Mouse (Mus musculus) left cerebral cortex, adult 8-10 months (tissue): Measurements from ENCODE around the gene Ucn2. TPM values are rescaled to one million over a fixed set of nuclear protein-coding genes. Genes with fewer than 3 reads are reported as not detected.
A peak's percentile ranks its signal among the peaks of the same experiment; 100 is the strongest.

Experiments
- DNase-seq, 2 experiments: peaks; one replicate each; pipeline ENCODE4 v3.0.0; 2022; ENCODE audit warnings: low spot score in 2 of 2
- total RNA-seq, 4 experiments: library from RNA; stranded (reverse); gene quantifications; 2 replicates each; pipeline ENCODE4 v1.2.4; 2022

Gene Ucn2
- under 1 TPM in 2 of 4 experiments, not detected in 2; 0.33 to 0.53 TPM for total RNA-seq

DNA sequence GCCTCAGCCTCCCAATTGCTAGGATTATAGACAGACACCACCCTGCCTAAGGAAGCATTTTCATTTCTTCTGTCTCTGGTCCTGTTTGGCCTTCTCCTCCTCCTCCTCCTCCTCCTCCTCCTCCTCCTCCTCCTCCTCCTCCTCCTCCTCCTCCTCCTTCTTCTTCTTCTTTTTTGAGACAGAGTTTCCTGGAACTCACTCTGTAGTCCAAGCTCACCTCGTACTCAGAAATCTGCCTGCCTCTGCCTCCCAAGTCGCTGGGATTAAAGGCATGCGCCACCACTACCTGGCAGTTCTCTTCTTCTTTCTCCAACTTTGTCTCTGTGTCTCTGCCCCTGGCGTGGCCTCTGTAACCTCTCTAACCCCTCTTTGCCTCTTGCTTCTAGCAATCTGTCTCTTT is at the start of gene Ucn2:
Gene Ucn2, plus strand, starts transcription at position 301 of the 400 bp plus-strand sequence.
- no peak for DNase-seq

DNA sequence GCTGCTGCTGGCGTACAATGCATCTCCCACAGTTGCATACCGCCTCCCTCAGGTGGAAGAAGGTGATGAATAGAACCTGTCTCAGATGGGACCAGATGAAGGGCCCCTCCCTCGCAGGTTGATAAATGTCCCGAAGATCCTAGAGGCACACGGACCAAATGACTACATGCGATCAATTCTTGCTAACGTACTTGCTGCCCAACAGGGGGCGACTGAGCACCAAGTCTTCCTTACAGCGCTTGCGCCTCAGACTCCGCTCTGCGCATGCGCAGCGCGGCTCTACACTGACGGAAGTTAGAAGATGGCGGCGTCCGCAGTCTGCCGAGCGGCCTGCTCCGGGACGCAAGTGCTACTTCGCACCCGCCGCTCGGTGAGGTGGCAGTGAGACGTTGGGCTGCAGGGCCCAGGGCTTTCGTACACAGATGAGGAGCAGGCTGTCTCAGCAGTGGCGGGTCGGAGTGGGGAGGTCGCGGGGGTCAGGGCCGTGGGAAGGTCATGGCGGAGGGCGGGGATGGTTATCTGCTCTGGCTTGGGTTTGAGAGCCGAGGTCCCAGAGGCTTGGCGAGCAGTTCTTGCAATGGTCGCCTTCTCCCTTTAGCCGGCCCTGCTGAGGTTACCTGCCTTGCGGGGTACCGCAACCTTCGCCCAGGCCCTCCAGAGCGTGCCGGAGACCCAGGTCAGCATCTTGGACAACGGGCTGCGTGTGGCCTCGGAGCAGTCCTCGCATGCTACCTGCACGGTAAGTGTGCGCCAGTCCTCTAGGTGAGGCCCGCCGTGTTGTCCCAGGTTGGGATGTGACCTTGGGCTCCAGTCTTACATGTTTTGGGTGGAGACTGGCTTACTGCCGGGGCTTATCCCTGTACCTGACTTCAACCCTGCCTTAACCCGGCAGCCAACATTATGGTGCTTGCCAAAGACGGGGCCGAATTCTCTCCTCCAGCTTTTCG is 49.1 kb upstream of the Ucn2 start, which contains the start of gene Uqcrc1:
Gene Uqcrc1, plus strand, starts transcription at position 216 of the 947 bp plus-strand sequence.
- DNase-seq, result peak; percentile 89

- DNase-seq, result no peak
Measured at GRCm38 (mm10) chr9:108945111-108945510, 40.7 kb upstream of the Ucn2 start.

GRCm38 (mm10) chr9:108945608-108946007 is 40.2 kb upstream of the Ucn2 start:
- DNase-seq, result no peak

DNA sequence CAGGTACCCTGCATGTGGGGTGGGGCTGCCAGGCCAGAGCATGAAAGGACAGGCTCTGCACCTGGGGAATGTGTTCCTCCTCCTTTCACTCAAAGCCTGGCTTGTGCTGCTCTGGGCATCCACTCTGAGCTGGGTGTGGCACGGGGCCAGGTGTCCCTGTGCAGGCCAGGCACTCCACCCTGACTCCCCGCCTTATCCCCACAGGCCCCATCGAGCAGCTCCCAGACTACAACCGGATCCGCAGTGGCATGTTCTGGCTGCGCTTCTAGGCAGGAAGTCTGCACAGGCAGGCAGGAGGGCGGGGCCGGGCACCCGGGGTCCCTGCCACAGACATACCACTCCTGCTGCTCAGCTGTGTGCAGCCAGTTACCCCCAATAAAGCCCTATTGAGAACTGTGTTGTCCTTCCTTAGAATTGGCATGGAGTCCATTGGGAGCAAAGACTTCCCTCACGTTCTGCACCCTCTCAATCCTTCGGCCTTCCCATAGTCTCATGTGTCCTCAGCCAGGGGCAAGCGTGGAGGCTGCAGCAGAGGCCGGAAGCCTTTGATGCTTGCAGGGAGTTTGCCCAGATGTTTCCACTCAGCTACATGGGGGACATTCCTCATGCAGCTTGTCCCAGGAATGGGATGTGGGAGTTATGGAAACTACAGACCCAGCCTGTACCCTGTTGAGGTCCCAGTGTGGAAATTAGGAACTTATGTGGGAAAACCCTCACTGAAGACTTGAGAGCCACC is 36.4 kb upstream of the Ucn2 start:
- no peak for DNase-seq

- DNase-seq, result no peak
Measured at GRCm38 (mm10) chr9:108949967-108950728, 35.7 kb upstream of the Ucn2 start.

DNA sequence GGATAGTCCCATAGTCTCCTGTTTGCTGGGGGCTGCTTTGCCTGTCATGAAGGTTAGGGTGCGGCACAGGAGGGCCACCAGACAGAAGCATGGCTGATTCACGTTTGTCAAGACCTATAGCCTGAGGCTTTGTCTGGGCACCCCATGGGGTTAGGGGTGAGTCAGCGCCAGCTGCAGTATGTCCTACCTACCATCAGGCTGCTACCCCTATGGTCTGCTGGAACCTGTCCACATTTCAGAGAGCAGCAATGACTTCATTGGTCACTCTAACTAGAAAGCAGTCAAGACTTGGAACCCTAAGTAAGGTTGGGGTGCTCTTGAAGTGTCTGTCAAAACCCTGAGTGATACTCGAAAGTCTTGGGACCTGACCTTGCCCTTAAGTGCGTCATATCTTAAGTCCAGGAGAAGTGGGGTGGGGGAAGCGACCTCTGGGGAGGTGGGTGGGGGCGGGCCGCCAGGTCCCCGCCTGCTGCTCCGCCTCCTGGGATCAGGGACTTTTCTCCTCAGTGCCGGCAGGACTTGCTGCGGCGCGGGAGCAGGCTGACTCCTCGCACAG is 32.7 kb upstream of the Ucn2 start, which contains the start of gene Col7a1:
Gene Col7a1, plus strand, starts transcription at position 506 of the 556 bp plus-strand sequence.
- no peak for DNase-seq

DNA sequence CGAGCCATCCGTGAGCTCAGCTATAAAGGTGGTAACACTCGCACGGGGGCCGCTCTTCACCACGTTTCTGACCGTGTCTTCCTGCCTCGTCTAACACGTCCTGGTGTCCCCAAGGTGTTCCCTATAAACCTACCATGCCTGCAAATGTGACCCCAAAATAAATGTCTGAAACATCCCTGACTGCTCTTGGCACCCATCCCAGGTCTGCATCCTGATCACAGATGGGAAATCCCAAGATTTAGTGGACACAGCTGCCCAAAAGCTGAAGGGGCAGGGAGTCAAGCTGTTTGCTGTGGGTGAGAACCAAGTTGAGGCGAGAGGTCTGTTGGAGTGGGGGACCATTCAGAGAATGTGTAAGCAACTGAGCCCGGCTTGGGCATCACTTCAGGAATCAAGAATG is 30.6 kb upstream of the Ucn2 start:
- no peak for DNase-seq

GRCm38 (mm10) chr9:108955846-108956245 is 30.0 kb upstream of the Ucn2 start:
- no peak for DNase-seq

- DNase-seq, result no peak
Measured at GRCm38 (mm10) chr9:108963577-108963976, 22.2 kb upstream of the Ucn2 start.

DNA sequence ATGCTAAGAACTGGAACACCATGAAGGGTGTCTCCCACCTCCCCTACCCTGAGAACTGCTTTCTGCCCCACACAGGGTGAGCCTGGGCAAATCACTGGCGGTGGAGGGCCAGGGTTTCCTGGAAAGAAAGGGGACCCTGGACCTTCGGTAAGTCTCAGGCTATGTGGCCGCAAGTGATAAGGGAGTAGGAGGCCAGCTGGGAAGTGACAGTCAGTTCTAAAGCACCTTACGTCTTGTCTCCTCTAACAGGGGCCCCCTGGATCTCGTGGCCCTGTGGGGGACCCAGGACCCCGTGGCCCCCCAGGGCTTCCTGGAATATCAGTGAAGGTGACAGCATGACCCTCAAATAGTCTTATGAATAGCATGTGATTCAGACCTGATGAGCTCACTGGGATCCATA is 21.5 kb upstream of the Ucn2 start:
- DNase-seq, result no peak

DNA sequence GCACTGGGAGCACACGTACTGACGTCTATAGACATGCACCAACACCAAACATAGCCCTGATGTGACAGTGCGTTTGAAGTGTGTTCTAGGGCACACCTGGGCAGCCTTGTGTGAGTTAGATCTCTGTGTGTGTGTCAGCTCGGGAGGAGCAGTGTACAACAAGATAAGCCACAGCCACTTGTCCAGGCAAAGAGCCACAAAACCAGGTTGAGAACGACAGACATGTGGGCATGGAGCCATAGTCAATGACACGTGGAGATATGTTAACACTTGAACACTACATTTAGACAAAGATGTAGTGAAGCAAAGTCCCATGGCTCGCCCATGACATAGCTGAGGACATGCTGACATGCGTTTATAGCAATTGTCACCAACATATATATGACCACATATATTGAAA is 15.2 kb upstream of the Ucn2 start:
- DNase-seq, result no peak

GRCm38 (mm10) chr9:108976483-108976882 is 9.3 kb upstream of the Ucn2 start:
- DNase-seq, result no peak

DNA sequence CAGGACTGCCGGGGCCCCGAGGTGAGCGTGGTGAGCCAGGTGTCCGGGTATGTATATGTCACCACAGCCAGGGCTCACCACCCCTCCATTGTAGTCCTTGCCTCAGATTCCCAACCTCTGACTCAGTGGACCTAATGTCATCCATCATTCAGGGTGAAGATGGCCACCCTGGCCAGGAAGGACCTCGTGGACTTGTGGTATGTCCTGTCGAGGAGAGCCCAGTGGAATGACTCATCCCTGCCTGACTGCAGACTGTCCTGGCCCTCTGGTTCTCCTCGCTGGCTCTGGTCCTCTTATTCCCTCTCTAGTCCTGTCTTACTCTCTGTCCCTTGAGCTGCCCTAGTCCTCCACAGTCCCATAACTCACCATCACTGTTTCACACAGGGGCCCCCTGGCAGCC is 7.8 kb upstream of the Ucn2 start:
- no peak for DNase-seq

DNA sequence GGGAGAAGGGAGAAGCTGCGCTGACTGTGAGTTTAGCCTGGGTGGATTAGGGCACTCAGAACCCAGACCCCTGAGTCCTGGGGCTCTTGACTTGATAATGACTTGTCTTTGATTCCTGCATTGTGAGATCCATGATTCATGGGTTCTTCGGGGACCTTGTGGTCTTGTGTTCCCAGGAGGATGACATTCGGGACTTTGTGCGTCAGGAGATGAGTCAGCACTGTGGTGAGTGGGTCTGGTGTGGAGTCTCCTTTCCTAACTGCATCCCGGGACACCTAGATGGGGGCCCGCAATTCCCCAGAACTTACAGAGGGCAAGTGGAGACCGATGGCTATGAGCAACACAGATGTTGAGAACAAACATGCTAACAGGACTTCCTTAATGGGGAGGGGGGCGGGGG is 3.3 kb upstream of the Ucn2 start:
- no peak for DNase-seq

- DNase-seq, result no peak
Measured at GRCm38 (mm10) chr9:108983209-108983608, 2.6 kb upstream of the Ucn2 start.

- DNase-seq, result no peak
Measured at GRCm38 (mm10) chr9:108987704-108988350, 2.0 kb downstream of the Ucn2 start.

DNA sequence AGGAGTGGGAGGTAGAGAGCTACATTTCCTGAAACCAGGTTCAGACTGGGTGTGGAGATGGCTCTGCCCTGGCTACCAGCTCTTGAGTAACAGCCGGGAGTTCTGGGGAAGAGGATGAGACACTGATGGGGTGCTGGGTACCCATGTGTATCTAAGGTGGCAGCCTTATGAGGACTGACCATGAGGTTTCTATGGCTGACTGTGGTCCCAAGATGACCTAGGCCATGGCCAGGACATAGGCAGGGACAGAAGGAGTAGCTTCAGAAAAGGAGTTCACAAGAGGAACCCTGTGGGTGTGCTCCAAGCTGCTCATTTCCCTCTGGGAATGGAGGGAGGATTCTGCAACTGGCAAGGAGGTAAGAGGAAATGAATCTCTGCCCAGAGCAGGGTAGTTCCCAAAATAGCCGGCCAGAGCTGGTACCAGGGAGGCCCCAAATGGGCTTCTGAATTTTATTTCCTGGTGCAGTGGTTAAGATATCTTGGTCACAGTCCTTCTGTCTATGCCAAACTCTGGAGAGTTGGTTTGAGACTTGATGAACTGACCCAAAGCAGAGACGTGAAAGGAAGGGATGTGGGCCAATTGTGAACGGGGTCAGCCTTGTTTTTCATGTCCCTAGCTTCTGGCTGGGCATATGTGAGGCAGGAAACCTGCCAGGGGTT is 4.1 kb downstream of the Ucn2 start:
- no peak for DNase-seq

GRCm38 (mm10) chr9:108990462-108990820 is 4.6 kb downstream of the Ucn2 start:
- no peak for DNase-seq

DNA sequence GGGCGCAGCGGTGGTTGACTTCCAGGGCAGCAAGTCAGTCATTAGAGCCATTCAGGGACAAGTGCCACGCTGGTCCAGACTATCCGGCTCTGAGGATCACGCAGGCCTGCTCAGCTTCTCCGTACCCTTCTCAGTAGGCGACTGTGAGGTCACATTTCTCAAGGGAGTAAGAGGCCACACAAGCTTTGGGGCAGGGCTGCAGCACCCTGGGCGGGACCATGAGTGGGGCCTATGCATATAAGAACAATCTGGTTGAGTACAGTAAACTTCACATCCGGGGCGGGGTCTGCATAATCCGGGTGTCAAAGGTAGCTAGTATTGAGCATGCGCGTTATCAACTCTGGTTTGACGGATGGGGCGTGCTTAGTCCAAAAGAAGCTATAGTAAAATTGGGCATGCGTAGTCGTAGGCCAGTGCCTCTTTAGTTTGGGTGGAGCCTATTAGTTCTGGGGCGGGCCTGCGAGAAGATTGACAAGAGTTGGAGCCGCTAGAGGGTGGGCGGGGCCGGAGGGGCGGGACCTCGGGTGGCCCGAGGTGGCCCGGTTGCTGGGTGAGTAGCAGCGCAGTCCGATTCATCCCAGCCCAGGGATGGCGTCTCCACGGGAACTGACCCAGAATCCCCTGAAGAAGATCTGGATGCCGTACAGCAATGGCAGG is 5.7 kb downstream of the Ucn2 start, which contains the start of gene Pfkfb4:
Gene Pfkfb4, plus strand, starts transcription at position 351 of the 657 bp plus-strand sequence.
- DNase-seq, result peak; percentile 70 to 98
